Comparison of ENCODE assay signal across 7 mouse cellular contexts in the genomic region with DNA sequence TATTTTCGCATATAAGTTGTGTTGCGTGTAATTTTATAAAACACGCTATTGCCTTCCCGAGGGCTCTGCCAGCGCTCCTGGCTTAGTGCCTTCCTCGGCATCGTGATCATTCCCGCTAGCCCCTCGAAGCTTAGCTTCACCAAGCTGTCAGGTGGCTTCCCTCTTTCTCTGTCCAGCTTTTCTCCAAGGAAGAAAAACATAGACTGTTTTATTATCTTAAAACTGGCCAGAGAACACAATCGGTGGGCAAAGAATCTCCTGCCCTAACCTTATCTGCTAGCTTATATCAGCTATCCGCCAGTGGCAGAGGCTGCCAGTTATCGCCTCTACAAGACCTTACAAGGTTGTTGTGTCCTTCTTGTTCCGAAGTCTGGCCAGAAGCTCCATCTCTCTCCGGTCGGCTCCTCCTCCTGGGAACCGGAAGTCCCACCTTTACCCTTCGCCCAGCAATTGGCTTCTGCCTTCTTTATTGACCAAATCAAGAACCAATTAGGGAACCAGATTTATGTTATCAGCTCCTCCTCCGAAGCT. TPM values are rescaled to one million over a fixed set of nuclear protein-coding genes. Genes with fewer than 3 reads are reported as not detected.
A peak's percentile ranks its signal among the peaks of the same experiment; 100 is the strongest.
DNase-seq lines count a peak whose midpoint lies in the region; ATAC-seq lines count a peak whose summit lies in the region.

No protein-coding gene starts in this region.

- H3K4me3 ChIP-seq in intestine, embryonic 16.5 days (ENCODE audit: low read length) = peak overlapping the region; percentile 61
- H3K4me3 ChIP-seq in midbrain, embryonic 11.5 days (ENCODE audit: low read depth, low read length) = peak overlapping the region; percentile 49

- H3K9ac ChIP-seq in intestine, embryonic 16.5 days (ENCODE audit: low read depth, low read length) = peak overlapping the region; percentile 70
- H3K9ac ChIP-seq in midbrain, embryonic 11.5 days (ENCODE audit: low read length) = peak overlapping the region; percentile 71

- peak; percentile 67 for ATAC-seq in intestine, embryonic 16.5 days
- peak; percentile 20 for ATAC-seq in midbrain, embryonic 11.5 days (ENCODE audit: low FRiP score)

- H3K27ac ChIP-seq in intestine, embryonic 16.5 days (ENCODE audit: low read length) = peak overlapping the region; percentile 93
- peak overlapping the region; percentile 74 for H3K27ac ChIP-seq in midbrain, embryonic 11.5 days (ENCODE audit: low read depth, low read length)

- H3K36me3 ChIP-seq in intestine, embryonic 16.5 days (ENCODE audit: control insufficient read depth, insufficient read depth, low read length) = no peaks in the 10 kb centered on the region
- H3K36me3 ChIP-seq in midbrain, embryonic 11.5 days (ENCODE audit: control insufficient read depth, insufficient read depth, low read length) = no peaks in the 10 kb centered on the region

- DNase-seq in adrenal gland, adult 18-20 months (ENCODE audit: low spot score in 2 of 2) = peak; percentile 77 to 78
- peak; percentile 92 for DNase-seq in embryo, embryonic 11 days
- peak; percentile 73 to 86 for DNase-seq in gastrocnemius, postnatal 36 days
- peak; percentile 87 to 88 for DNase-seq in left cerebral cortex, postnatal 36 days (ENCODE audit: low spot score in 2 of 2)
- peak; percentile 96 for DNase-seq in midbrain, embryonic 11.5 days (ENCODE audit: low spot score, missing footprints)
- peak; percentile 92 for DNase-seq in skeletal muscle tissue, adult 2 months (ENCODE audit: low read depth, low spot score)

- H3K27me3 ChIP-seq in intestine, embryonic 16.5 days (replicated peaks; ENCODE audit: control insufficient read depth, insufficient read depth, low read length) = no peaks in the 10 kb centered on the region
- H3K27me3 ChIP-seq in midbrain, embryonic 11.5 days (ENCODE audit: control insufficient read depth, insufficient read depth, low read length) = no peaks in the 10 kb centered on the region

- under 1% methylated on average over 18 of the region's 18 CpGs for WGBS in intestine, embryonic 16.5 days
- 1% methylated on average over 18 of the region's 18 CpGs for WGBS in midbrain, embryonic 11.5 days

- no peaks in the 10 kb centered on the region for H3K9me3 ChIP-seq in intestine, embryonic 16.5 days (ENCODE audit: control insufficient read depth, low read length)
- H3K9me3 ChIP-seq in midbrain, embryonic 11.5 days (ENCODE audit: control insufficient read depth, low read length) = no peaks in the 10 kb centered on the region

- H3K4me2 ChIP-seq in intestine, embryonic 16.5 days (ENCODE audit: low read depth, low read length) = peak overlapping the region; percentile 82
- H3K4me2 ChIP-seq in midbrain, embryonic 11.5 days = peak overlapping the region; percentile 88

- H3K4me1 ChIP-seq in intestine, embryonic 16.5 days (ENCODE audit: control insufficient read depth, insufficient read depth, low read length) = peaks cover 13% of the 10 kb centered on the region
- H3K4me1 ChIP-seq in midbrain, embryonic 11.5 days (ENCODE audit: control insufficient read depth, insufficient read depth, low read length) = peaks cover 8% of the 10 kb centered on the region

- intact Hi-C loops in gastrocnemius, postnatal 36 days (cut with DNase I) = no loop called here
- intact Hi-C loops in left cerebral cortex, postnatal 36 days (cut with DNase I) = no loop called here

RNA-seq across cellular contexts. Expression of a gene that starts 3.6 kb away (rescaled TPM):
- total RNA-seq in adrenal gland, adult 18-20 months (2021) = 10 to 100 TPM; 20.3 to 28.9 TPM
- total RNA-seq in gastrocnemius, postnatal 36 days (2021) = 10 to 100 TPM in 1 of 2 experiments, 1 to 10 TPM in 1; 9.6 to 10.9 TPM
- polyA plus RNA-seq in intestine, embryonic 16.5 days (2015; fragmentation: Nextera tagmentation; extraction: Ambion mirVana) = 36.8 and 38.5 TPM in 2 replicates
- total RNA-seq in left cerebral cortex, postnatal 36 days (2021) = 10 to 100 TPM; 38.1 to 40.5 TPM
- polyA plus RNA-seq in midbrain, embryonic 11.5 days (2014; fragmentation: Nextera tagmentation; extraction: Ambion mirVana) = 54.6 and 54.8 TPM in 2 replicates

RNA-seq across cellular contexts. Expression of a gene that starts 3.9 kb away (rescaled TPM):
- 10 to 100 TPM; 26.4 to 30.4 TPM for total RNA-seq in adrenal gland, adult 18-20 months (2021)
- total RNA-seq in gastrocnemius, postnatal 36 days (2021) = 1 to 10 TPM; 5.1 to 6.6 TPM
- 20.5 and 22.5 TPM in 2 replicates for polyA plus RNA-seq in intestine, embryonic 16.5 days (2015; fragmentation: Nextera tagmentation; extraction: Ambion mirVana)
- 10 to 100 TPM; 16.1 to 24.2 TPM for total RNA-seq in left cerebral cortex, postnatal 36 days (2021)
- 31.2 and 33.0 TPM in 2 replicates for polyA plus RNA-seq in midbrain, embryonic 11.5 days (2014; fragmentation: Nextera tagmentation; extraction: Ambion mirVana)

RNA-seq across cellular contexts. Expression of a gene that starts 33.3 kb away (rescaled TPM):
- total RNA-seq in adrenal gland, adult 18-20 months (2021) = 1 to 10 TPM; 1.4 to 1.9 TPM
- 1 to 10 TPM in 1 of 2 experiments, under 1 TPM in 1; 0.51 to 1.1 TPM for total RNA-seq in gastrocnemius, postnatal 36 days (2021)
- 114 and 139 TPM in 2 replicates for polyA plus RNA-seq in intestine, embryonic 16.5 days (2015; fragmentation: Nextera tagmentation; extraction: Ambion mirVana)
- total RNA-seq in left cerebral cortex, postnatal 36 days (2021) = 1 to 10 TPM in 1 of 2 experiments, under 1 TPM in 1; 0.43 to 1.1 TPM
- polyA plus RNA-seq in midbrain, embryonic 11.5 days (2014; fragmentation: Nextera tagmentation; extraction: Ambion mirVana) = 169 and 171 TPM in 2 replicates

RNA-seq across cellular contexts. Expression of a gene that starts 37.2 kb away (rescaled TPM):
- total RNA-seq in adrenal gland, adult 18-20 months (2021) = 10 to 100 TPM; 13.5 to 16.7 TPM
- total RNA-seq in gastrocnemius, postnatal 36 days (2021) = 10 to 100 TPM; 58.7 to 65.4 TPM
- 48.2 and 56.7 TPM in 2 replicates for polyA plus RNA-seq in intestine, embryonic 16.5 days (2015; fragmentation: Nextera tagmentation; extraction: Ambion mirVana)
- total RNA-seq in left cerebral cortex, postnatal 36 days (2021) = 10 to 100 TPM; 13.7 to 18.6 TPM
- 54.5 and 55.3 TPM in 2 replicates for polyA plus RNA-seq in midbrain, embryonic 11.5 days (2014; fragmentation: Nextera tagmentation; extraction: Ambion mirVana)

RNA-seq across cellular contexts. Expression of a gene that starts 44.2 kb away (rescaled TPM):
- 10 to 100 TPM; 30.6 to 55.5 TPM for total RNA-seq in adrenal gland, adult 18-20 months (2021)
- 1 to 10 TPM; 3.4 to 3.5 TPM for total RNA-seq in gastrocnemius, postnatal 36 days (2021)
- polyA plus RNA-seq in intestine, embryonic 16.5 days (2015; fragmentation: Nextera tagmentation; extraction: Ambion mirVana) = 3.5 and 3.8 TPM in 2 replicates
- 1 to 10 TPM; 5.7 to 6.1 TPM for total RNA-seq in left cerebral cortex, postnatal 36 days (2021)
- 1.1 and 1.2 TPM in 2 replicates for polyA plus RNA-seq in midbrain, embryonic 11.5 days (2014; fragmentation: Nextera tagmentation; extraction: Ambion mirVana)

Comparison
In these comparisons a context has a peak if more than half of its experiments do, and no peak if none do; other contexts are left out.
1. Peak in every context shown above with its lines: DNase-seq, ATAC-seq, H3K4me3 ChIP-seq and H3K27ac ChIP-seq.